Mouse (Mus musculus) liver, adult (tissue): ENCODE measurements around the gene Rex1bd.

ENCODE experiments used
- GATA4 ChIP-seq: IDR thresholded peaks from 2 replicates; pipeline ENCODE4 v1.6.1; 2014; ENCODE audit warnings: mild to moderate bottlenecking, low read length; ENCODE audit not compliant: insufficient replicate concordance

Rex1bd gene

GRCm38 (mm10) chr8:70512253-70512903 lies 5.8 kb upstream of the Rex1bd start:
- no peak for TF ChIP-seq GATA4

GRCm38 (mm10) chr8:70511770-70512169 lies 5.2 kb upstream of the Rex1bd start:
- no peak for TF ChIP-seq GATA4

- peak; percentile 45; the same call in 1 of the 2 replicates for TF ChIP-seq GATA4
Observed at GRCm38 (mm10) chr8:70510228-70510915, 3.8 kb upstream of the Rex1bd start, which contains the start of gene Uba52. TSS of gene Uba52 (minus strand) at chr8:70510801.

GRCm38 (mm10) chr8:70509281-70509952 lies 2.9 kb upstream of the Rex1bd start:
- no peak for TF ChIP-seq GATA4

- no peak for TF ChIP-seq GATA4
Observed at GRCm38 (mm10) chr8:70507027-70507393, 458 bp upstream of the Rex1bd start.

GRCm38 (mm10) chr8:70505698-70506327 lies 739 bp downstream of the Rex1bd start:
- no peak for TF ChIP-seq GATA4

- TF ChIP-seq GATA4 = no peak
Observed at GRCm38 (mm10) chr8:70504851-70505250, 1.7 kb downstream of the Rex1bd start.

- TF ChIP-seq GATA4 = no peak
Observed at GRCm38 (mm10) chr8:70504291-70504716, 2.2 kb downstream of the Rex1bd start.

- no peak for TF ChIP-seq GATA4
Observed at GRCm38 (mm10) chr8:70503062-70503750, 3.3 kb downstream of the Rex1bd start.

- no peak for TF ChIP-seq GATA4
Observed at GRCm38 (mm10) chr8:70502540-70502939, 4.0 kb downstream of the Rex1bd start.

GRCm38 (mm10) chr8:70501820-70502529 lies 4.6 kb downstream of the Rex1bd start:
- TF ChIP-seq GATA4 = no peak

- TF ChIP-seq GATA4 = no peak
Observed at GRCm38 (mm10) chr8:70500386-70501301, 5.9 kb downstream of the Rex1bd start.

GRCm38 (mm10) chr8:70495771-70496062 lies 10.8 kb downstream of the Rex1bd start:
- TF ChIP-seq GATA4 = no peak

GRCm38 (mm10) chr8:70495001-70495770 lies 11.4 kb downstream of the Rex1bd start:
- TF ChIP-seq GATA4 = no peak
